Mouse (Mus musculus) spleen, adult 2 months (tissue): ENCODE data around the gene Lrp3.

Experiments
- CTCF ChIP-seq: fragments of 200-500 bp; IDR thresholded peaks from 2 replicates; pipeline ENCODE4 v1.5.1; 2011; ENCODE audit warnings: mild to moderate bottlenecking, inconsistent platforms; ENCODE audit not compliant: insufficient read depth, insufficient read length, insufficient replicate concordance; ENCODE audit errors: extremely low read depth
- POLR2A ChIP-seq: fragments of 200-500 bp; IDR thresholded peaks from 2 replicates; pipeline ENCODE4 v1.6.1; 2011; ENCODE audit warnings: low read depth, low read length, inconsistent platforms

DNA sequence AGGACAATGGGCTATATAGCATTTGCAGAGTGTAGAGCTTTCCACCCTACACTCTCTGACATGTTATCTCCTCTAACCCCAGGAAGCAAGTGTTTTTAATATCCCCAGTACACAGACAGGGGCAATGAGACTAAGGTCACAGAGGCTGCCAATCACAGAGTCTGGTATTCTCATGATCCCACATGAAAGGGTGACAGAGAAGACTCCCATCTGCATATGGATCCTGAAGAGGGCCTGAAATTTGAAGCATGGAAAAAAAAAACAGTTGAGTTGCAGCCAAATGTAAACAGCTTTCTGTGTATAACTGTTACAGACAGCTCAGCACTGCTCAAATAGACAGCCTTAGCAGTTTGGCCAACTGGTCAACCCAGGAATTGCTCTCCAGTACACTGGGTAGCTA is 15.5 kb downstream of the Lrp3 start:
- TF ChIP-seq CTCF (no peak), POLR2A (no peak)
